8 mouse cellular contexts compared by ENCODE assay signal in the genomic region with DNA sequence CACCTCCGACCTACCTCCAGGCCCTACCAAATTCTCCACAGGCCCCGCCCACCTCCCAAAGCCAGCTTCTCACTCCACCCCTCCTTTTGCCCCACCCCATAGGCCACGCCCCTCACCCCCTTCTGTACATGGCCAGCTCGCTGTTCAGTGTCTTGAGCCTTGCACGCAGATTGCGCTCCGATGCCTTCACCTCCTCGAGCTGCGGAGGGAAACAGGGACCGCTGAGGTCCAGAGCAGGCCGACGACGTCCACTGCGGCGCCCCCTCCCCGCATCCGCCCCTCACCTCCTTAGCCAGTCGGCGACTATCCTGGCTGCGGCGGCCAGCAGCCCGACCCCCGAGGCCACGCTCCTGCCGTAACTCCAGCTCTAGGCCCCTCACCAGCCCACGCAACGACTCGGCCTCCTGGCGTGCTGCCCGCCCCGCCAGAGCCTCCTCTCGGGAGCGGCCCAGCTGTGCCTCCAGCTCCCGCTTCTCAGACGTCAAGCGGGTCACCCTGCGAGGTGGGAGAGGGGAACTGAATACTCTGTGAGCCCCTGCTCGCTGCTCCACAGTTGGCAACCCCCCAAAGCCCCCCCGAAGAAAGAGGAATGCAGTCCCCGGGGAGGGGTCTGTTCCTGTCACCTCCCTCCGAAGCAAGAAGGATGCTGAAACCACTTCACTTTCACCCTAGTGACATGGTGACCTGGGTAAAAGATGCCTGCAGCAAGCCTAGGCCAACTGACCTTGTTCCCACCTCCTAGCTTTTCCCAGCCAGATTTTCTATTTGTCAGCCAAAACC. TPM values are rescaled to one million over a fixed set of nuclear protein-coding genes. Genes with fewer than 3 reads are reported as not detected.
DNase-seq lines count a peak whose midpoint lies in the region; ATAC-seq lines count a peak whose summit lies in the region.

No protein-coding gene starts in this region.

- peaks cover 26% of the 10 kb centered on the region for H3K4me1 ChIP-seq in forebrain, embryonic 12.5 days

- DNase-seq in adrenal gland, adult 18-20 months (ENCODE audit: low spot score in 2 of 2) = peak; percentile 59 to 64
- peak; percentile 82 for DNase-seq in cerebellum, adult 11 months
- peak; percentile 68 for DNase-seq in heart, postnatal 4 days
- DNase-seq in layer of hippocampus, postnatal 10 days (ENCODE audit: low spot score in 2 of 2) = peak; percentile 40 to 62
- DNase-seq in lung, postnatal 4 days = peak; percentile 77 to 80
- peak; percentile 69 to 73 for DNase-seq in right cerebral cortex, postnatal 10 days (ENCODE audit: low spot score in 2 of 2)

- under 1% methylated on average over 41 of the region's 41 CpGs for WGBS in forebrain, embryonic 12.5 days

- peaks cover 4% of the 10 kb centered on the region for H3K36me3 ChIP-seq in forebrain, embryonic 12.5 days (replicated peaks)

- H3K9ac ChIP-seq in forebrain, embryonic 12.5 days = peak overlapping the region; percentile 67

- peak overlapping the region; percentile 38 for H3K4me3 ChIP-seq in forebrain, embryonic 12.5 days (replicated peaks)

- H3K27ac ChIP-seq in forebrain, embryonic 12.5 days = no peak overlapping the region

- peak; percentile 37; the same call in 1 of the 2 replicates for ATAC-seq in forebrain, embryonic 12.5 days (ENCODE audit: low FRiP score)
- ATAC-seq in erythroid progenitor cell, adult 5-6 weeks (replicated peaks; ENCODE audit: low FRiP score, poor library complexity, severe bottlenecking) = no peak

- H3K27me3 ChIP-seq in forebrain, embryonic 12.5 days = peaks cover 31% of the 10 kb centered on the region

- H3K4me2 ChIP-seq in forebrain, embryonic 12.5 days = peak overlapping the region; percentile 65

- H3K9me3 ChIP-seq in forebrain, embryonic 12.5 days = no peaks in the 10 kb centered on the region

RNA-seq across cellular contexts. Expression of a gene that starts 16.4 kb away (rescaled TPM):
- 10 to 100 TPM in 1 of 2 experiments, 1 to 10 TPM in 1; 9.9 to 10.7 TPM for total RNA-seq in adrenal gland, adult 18-20 months (2021)
- 39.7 and 41.0 TPM in 2 replicates for polyA plus RNA-seq in forebrain, embryonic 12.5 days (2016; fragmentation: Nextera tagmentation; extraction: Ambion mirVana)
- 10 to 100 TPM; 11.9 to 14.9 TPM for total RNA-seq in heart, postnatal 4 days (2021)
- total RNA-seq in layer of hippocampus, postnatal 10 days (2021) = 10 to 100 TPM; 11.9 to 14.4 TPM
- 10.1 and 19.8 TPM in 2 replicates for total RNA-seq in erythroid progenitor cell, adult 5-6 weeks (2015; ENCODE audit: low replicate concordance)
- 1.7 and 4.6 TPM in 2 replicates for total RNA-seq in erythroid progenitor cell, adult 5-6 weeks (2017; ENCODE audit: low replicate concordance)

RNA-seq across cellular contexts. Expression of a gene that starts 22.7 kb away (rescaled TPM):
- 1 to 10 TPM; 1.1 to 2.8 TPM for total RNA-seq in adrenal gland, adult 18-20 months (2021)
- 1.8 and 3.1 TPM in 2 replicates for polyA plus RNA-seq in forebrain, embryonic 12.5 days (2016; fragmentation: Nextera tagmentation; extraction: Ambion mirVana)
- 1 to 10 TPM; 1.1 to 2.0 TPM for total RNA-seq in heart, postnatal 4 days (2021)
- total RNA-seq in layer of hippocampus, postnatal 10 days (2021) = 10 to 100 TPM; 22.0 to 27.9 TPM
- total RNA-seq in erythroid progenitor cell, adult 5-6 weeks (2015; ENCODE audit: low replicate concordance) = 151 and 220 TPM in 2 replicates
- 10.8 and 18.9 TPM in 2 replicates for total RNA-seq in erythroid progenitor cell, adult 5-6 weeks (2017; ENCODE audit: low replicate concordance)

RNA-seq across cellular contexts. Expression of a gene that starts 31.8 kb away (rescaled TPM):
- 1 to 10 TPM; 3.8 to 5.1 TPM for total RNA-seq in adrenal gland, adult 18-20 months (2021)
- 10.8 and 11.3 TPM in 2 replicates for polyA plus RNA-seq in forebrain, embryonic 12.5 days (2016; fragmentation: Nextera tagmentation; extraction: Ambion mirVana)
- total RNA-seq in heart, postnatal 4 days (2021) = 1 to 10 TPM; 8.6 to 9.1 TPM
- total RNA-seq in layer of hippocampus, postnatal 10 days (2021) = 100 to 1,000 TPM; 106 to 112 TPM
- not detected in 2 replicates for total RNA-seq in erythroid progenitor cell, adult 5-6 weeks (2015; ENCODE audit: low replicate concordance)
- total RNA-seq in erythroid progenitor cell, adult 5-6 weeks (2017; ENCODE audit: low replicate concordance) = not detected in 2 replicates

RNA-seq across cellular contexts. Expression of a gene that starts 54.1 kb away (rescaled TPM):
- 1 to 10 TPM; 8.1 to 10.0 TPM for total RNA-seq in adrenal gland, adult 18-20 months (2021)
- polyA plus RNA-seq in forebrain, embryonic 12.5 days (2016; fragmentation: Nextera tagmentation; extraction: Ambion mirVana) = 0.09 and 0.18 TPM in 2 replicates
- 1 to 10 TPM; 2.8 to 3.5 TPM for total RNA-seq in heart, postnatal 4 days (2021)
- total RNA-seq in layer of hippocampus, postnatal 10 days (2021) = 1 to 10 TPM; 1.5 to 2.2 TPM
- 2.9 TPM in 1 of 2 replicates, not detected in the other for total RNA-seq in erythroid progenitor cell, adult 5-6 weeks (2015; ENCODE audit: low replicate concordance)
- total RNA-seq in erythroid progenitor cell, adult 5-6 weeks (2017; ENCODE audit: low replicate concordance) = not detected in 2 replicates

Comparison
In these comparisons a context has a peak if more than half of its experiments do, and no peak if none do; other contexts are left out.
1. RNA of a gene that starts 31.8 kb away (total RNA-seq): 106 to 112 TPM in layer of hippocampus, postnatal 10 days; 8.6 to 9.1 TPM in heart, postnatal 4 days, 3.8 to 5.1 TPM in adrenal gland, adult 18-20 months and not detected in erythroid progenitor cell, adult 5-6 weeks; every median in the first group is over 10 times any median in the second.
2. Peak in every context shown above with its lines, with median percentiles within 50 percentile points of each other: DNase-seq.